14 mouse cellular contexts compared by ENCODE assay signal in genomic region chr19:37544476-37544875, GRCm38 (mm10). TPM values are rescaled to one million over a fixed set of nuclear protein-coding genes. Genes with fewer than 3 reads are reported as not detected.
A peak's percentile ranks its signal among the peaks of the same experiment; 100 is the strongest.
DNase-seq lines count a peak whose midpoint lies in the region; ATAC-seq and TF ChIP-seq lines count a peak whose summit lies in the region.
"Had no signal": no experiment of that assay in that cellular context is flagged by ENCODE, and none has a peak within 500 bp of the region (broad histone marks: within the 10 kb centered on the region; RNA-seq: fewer than 3 reads in every experiment).

No protein-coding gene starts in this region.

- H3K9ac ChIP-seq in heart, adult 2 months (ENCODE audit: low read depth, low read length) = no peak overlapping the region
- no peak overlapping the region for H3K9ac ChIP-seq in heart, embryonic 11.5 days (ENCODE audit: low read depth, low read length)
- no peak overlapping the region for H3K9ac ChIP-seq in liver, embryonic 13.5 days
- no peak overlapping the region for H3K9ac ChIP-seq in liver, postnatal 0 days (replicated peaks)
- no peak overlapping the region for H3K9ac ChIP-seq in intestine, embryonic 16.5 days (ENCODE audit: low read depth, low read length)
- H3K9ac ChIP-seq: forebrain, embryonic 13.5 days; forebrain, postnatal 0 days; hindbrain, embryonic 13.5 days had no signal

- intact Hi-C loops in heart, adult 2 months (cut with DNase I) = loop anchor here (2.0 kb wide), 1 partner anchor 16 kb away; no protein-coding TSS in a partner anchor

- no peak overlapping the region for H3K4me3 ChIP-seq in heart, adult 2 months
- no peak overlapping the region for H3K4me3 ChIP-seq in heart, embryonic 11.5 days (ENCODE audit: low read depth, low read length)
- H3K4me3 ChIP-seq in liver, embryonic 13.5 days (replicated peaks) = no peak overlapping the region
- no peak overlapping the region for H3K4me3 ChIP-seq in liver, postnatal 0 days (ENCODE audit: low read depth, low read length)
- H3K4me3 ChIP-seq in intestine, embryonic 16.5 days (ENCODE audit: low read length) = no peak overlapping the region
- H3K4me3 ChIP-seq: embryonic facial prominence, embryonic 10.5 days; forebrain, embryonic 13.5 days; hindbrain, embryonic 13.5 days had no signal

- H3K4me2 ChIP-seq in heart, embryonic 11.5 days = no peak overlapping the region
- H3K4me2 ChIP-seq in liver, embryonic 13.5 days = peak overlapping the region; percentile 47; the same call in 1 of the 2 replicates
- no peak overlapping the region for H3K4me2 ChIP-seq in liver, postnatal 0 days (ENCODE audit: low read depth, low read length)
- H3K4me2 ChIP-seq in intestine, embryonic 16.5 days (ENCODE audit: low read depth, low read length) = no peak overlapping the region
- H3K4me2 ChIP-seq: forebrain, embryonic 13.5 days; hindbrain, embryonic 13.5 days had no signal

- TF ChIP-seq POLR2A in heart, adult 2 months (IDR thresholded peaks at IDR 0.05; ENCODE audit: insufficient read depth, low read depth, low read length) = no peak

- H3K27me3 ChIP-seq in heart, adult 2 months (ENCODE audit: control insufficient read depth, insufficient read depth, low read length) = no peaks in the 10 kb centered on the region
- no peaks in the 10 kb centered on the region for H3K27me3 ChIP-seq in heart, embryonic 11.5 days (ENCODE audit: control insufficient read depth, insufficient read depth, low read length)
- H3K27me3 ChIP-seq in liver, embryonic 13.5 days = no peaks in the 10 kb centered on the region
- H3K27me3 ChIP-seq in liver, postnatal 0 days (ENCODE audit: insufficient read depth, low read length) = no peaks in the 10 kb centered on the region
- no peaks in the 10 kb centered on the region for H3K27me3 ChIP-seq in intestine, embryonic 16.5 days (replicated peaks; ENCODE audit: control insufficient read depth, insufficient read depth, low read length)

- no peak for DNase-seq in heart, adult 2 months
- DNase-seq in liver, embryonic 13.5 days = no peak
- no peak for DNase-seq in liver, postnatal 0 days
- DNase-seq in cerebellum, adult 11-12 months = no peak
- DNase-seq in left cerebral cortex, adult 9 months (ENCODE audit: low spot score in 2 of 2) = no peak
- DNase-seq: cerebellum, adult 2 months; forebrain, postnatal 0 days had no signal

- H3K9me3 ChIP-seq in heart, embryonic 11.5 days (replicated peaks; ENCODE audit: control insufficient read depth, low read length) = no peaks in the 10 kb centered on the region
- H3K9me3 ChIP-seq in liver, embryonic 13.5 days (replicated peaks) = no peaks in the 10 kb centered on the region
- H3K9me3 ChIP-seq in liver, postnatal 0 days (ENCODE audit: low read length) = no peaks in the 10 kb centered on the region
- no peaks in the 10 kb centered on the region for H3K9me3 ChIP-seq in intestine, embryonic 16.5 days (ENCODE audit: control insufficient read depth, low read length)
- H3K9me3 ChIP-seq: embryonic facial prominence, embryonic 10.5 days; forebrain, embryonic 13.5 days; hindbrain, embryonic 13.5 days had no signal

- H3K4me1 ChIP-seq in heart, adult 2 months (ENCODE audit: control insufficient read depth, insufficient read depth, low read length) = peaks cover 3% of the 10 kb centered on the region; the same call in 1 of the 2 replicates
- H3K4me1 ChIP-seq in heart, embryonic 11.5 days (ENCODE audit: control insufficient read depth, insufficient read depth, low read length) = peaks cover 8% of the 10 kb centered on the region; the same call in 1 of the 2 replicates
- H3K4me1 ChIP-seq in liver, embryonic 13.5 days (replicated peaks) = peaks cover 40% of the 10 kb centered on the region
- H3K4me1 ChIP-seq in liver, postnatal 0 days (ENCODE audit: insufficient read depth) = peaks cover 18% of the 10 kb centered on the region
- H3K4me1 ChIP-seq in intestine, embryonic 16.5 days (ENCODE audit: control insufficient read depth, insufficient read depth, low read length) = peaks cover 7% of the 10 kb centered on the region
- H3K4me1 ChIP-seq: embryonic facial prominence, embryonic 10.5 days; forebrain, embryonic 13.5 days; hindbrain, embryonic 13.5 days had no signal

- ATAC-seq in heart, embryonic 11.5 days (replicated peaks; ENCODE audit: insufficient number of reproducible peaks, low FRiP score, low TSS enrichment) = no peak
- ATAC-seq in liver, embryonic 13.5 days (ENCODE audit: low read depth) = no peak
- no peak for ATAC-seq in liver, postnatal 0 days
- ATAC-seq in intestine, embryonic 16.5 days = peak; percentile 45
- ATAC-seq: activated CD4-positive, CD25-positive, alpha-beta regulatory T cell, adult 4 months; forebrain, embryonic 13.5 days; forebrain, postnatal 0 days; hindbrain, postnatal 0 days had no signal

- TF ChIP-seq CTCF in heart, adult 2 months (IDR thresholded peaks at IDR 0.05) = no peak
- TF ChIP-seq CTCF in liver, postnatal 0 days (IDR thresholded peaks at IDR 0.05; ENCODE audit: low read depth) = no peak

- H3K79me2 ChIP-seq in heart, adult 2 months (replicated peaks; ENCODE audit: control insufficient read depth, insufficient read depth, low read length) = no peaks in the 10 kb centered on the region

- WGBS in heart, adult 2 months = 91% methylated on average over 9 of the region's 9 CpGs
- 86% methylated on average over 9 of the region's 9 CpGs for WGBS in heart, embryonic 11.5 days (ENCODE audit: insufficient replicate concordance)
- WGBS in liver, embryonic 13.5 days (ENCODE audit: insufficient replicate concordance) = 84% methylated on average over 9 of the region's 9 CpGs
- WGBS in liver, postnatal 0 days (ENCODE audit: insufficient replicate concordance) = 93% methylated on average over 9 of the region's 9 CpGs
- 74% methylated on average over 9 of the region's 9 CpGs for WGBS in intestine, embryonic 16.5 days

- H3K36me3 ChIP-seq in heart, adult 2 months (ENCODE audit: control insufficient read depth, insufficient read depth, low read length) = no peaks in the 10 kb centered on the region
- no peaks in the 10 kb centered on the region for H3K36me3 ChIP-seq in heart, embryonic 11.5 days (ENCODE audit: control insufficient read depth, insufficient read depth, low read length)
- no peaks in the 10 kb centered on the region for H3K36me3 ChIP-seq in liver, embryonic 13.5 days
- no peaks in the 10 kb centered on the region for H3K36me3 ChIP-seq in liver, postnatal 0 days (replicated peaks; ENCODE audit: insufficient read depth, low read length)
- H3K36me3 ChIP-seq in intestine, embryonic 16.5 days (ENCODE audit: control insufficient read depth, insufficient read depth, low read length) = no peaks in the 10 kb centered on the region
- H3K36me3 ChIP-seq: embryonic facial prominence, embryonic 10.5 days; hindbrain, embryonic 13.5 days had no signal

- H3K27ac ChIP-seq in heart, adult 2 months = peak overlapping the region; percentile 40; the same call in 1 of the 2 replicates
- no peak overlapping the region for H3K27ac ChIP-seq in heart, embryonic 11.5 days (ENCODE audit: low read depth, low read length)
- H3K27ac ChIP-seq in liver, embryonic 13.5 days = no peak overlapping the region
- H3K27ac ChIP-seq in liver, postnatal 0 days (ENCODE audit: low read depth) = no peak overlapping the region
- peak overlapping the region; percentile 34 for H3K27ac ChIP-seq in intestine, embryonic 16.5 days (ENCODE audit: low read length)
- H3K27ac ChIP-seq: embryonic facial prominence, embryonic 10.5 days; forebrain, embryonic 13.5 days; hindbrain, embryonic 13.5 days; hindbrain, postnatal 0 days had no signal

- TF ChIP-seq EP300 in heart, adult 2 months (IDR thresholded peaks at IDR 0.05; ENCODE audit: insufficient read depth, low read depth, low read length) = no peak
- TF ChIP-seq EP300 in liver, postnatal 0 days (IDR thresholded peaks at IDR 0.05; ENCODE audit: low read depth) = no peak

RNA-seq across cellular contexts. Expression of gene Exoc6, which starts 5.7 kb away (rescaled TPM):
- 10 to 100 TPM; 29.8 to 34.2 TPM for total RNA-seq in heart, adult 2 months (2021)
- polyA plus RNA-seq in heart, adult 2 months (2012; rRNA removed) = 13.8 and 19.8 TPM in 2 replicates
- polyA plus RNA-seq in heart, embryonic 11.5 days (2014; fragmentation: Nextera tagmentation; extraction: Ambion mirVana) = 22.3 TPM in 2 replicates
- polyA plus RNA-seq in liver, embryonic 13.5 days (2015; fragmentation: Nextera tagmentation; extraction: Ambion mirVana) = 34.3 and 41.6 TPM in 2 replicates
- polyA plus RNA-seq in liver, postnatal 0 days (2015; fragmentation: Nextera tagmentation; extraction: Ambion mirVana) = 15.2 and 18.9 TPM in 2 replicates
- polyA plus RNA-seq in intestine, embryonic 16.5 days (2015; fragmentation: Nextera tagmentation; extraction: Ambion mirVana) = 21.7 and 23.8 TPM in 2 replicates

Comparison
In these comparisons a context has a peak if more than half of its experiments do, and no peak if none do; other contexts are left out.
1. H3K27ac ChIP-seq: peak in heart, adult 2 months (single experiment) and intestine, embryonic 16.5 days (single experiment); none in heart, embryonic 11.5 days (single experiment), liver, embryonic 13.5 days (single experiment) and liver, postnatal 0 days (single experiment).